Mouse (Mus musculus): ENCODE data around the gene Selenow. TPM values are rescaled to one million over a fixed set of nuclear protein-coding genes. Genes with fewer than 3 reads are reported as not detected.

Selenow gene
- total RNA-seq, 2 experiments from 2014 or later, result 181 to 202 TPM

DNA sequence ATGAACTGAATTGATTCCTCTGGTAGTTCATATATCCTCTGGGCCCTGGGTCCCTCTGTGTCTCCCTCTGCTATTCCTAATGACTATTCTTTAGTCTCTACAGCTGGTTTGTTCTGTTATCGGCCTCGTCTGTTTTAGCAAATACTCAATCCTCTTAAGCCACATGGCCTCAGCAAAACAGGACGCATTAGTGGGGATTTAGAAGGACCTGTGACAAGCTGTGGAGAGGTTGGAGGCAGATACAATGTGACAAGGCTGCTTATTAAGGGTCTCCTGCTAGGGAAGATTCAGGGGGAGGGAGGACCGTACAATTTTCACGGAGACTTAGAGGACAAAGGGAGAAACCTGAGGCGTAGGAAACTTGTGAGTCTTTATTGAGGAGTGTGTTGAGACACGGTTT, 16.3 kb downstream of the Selenow start:
- DNase-seq, result no peak

DNA sequence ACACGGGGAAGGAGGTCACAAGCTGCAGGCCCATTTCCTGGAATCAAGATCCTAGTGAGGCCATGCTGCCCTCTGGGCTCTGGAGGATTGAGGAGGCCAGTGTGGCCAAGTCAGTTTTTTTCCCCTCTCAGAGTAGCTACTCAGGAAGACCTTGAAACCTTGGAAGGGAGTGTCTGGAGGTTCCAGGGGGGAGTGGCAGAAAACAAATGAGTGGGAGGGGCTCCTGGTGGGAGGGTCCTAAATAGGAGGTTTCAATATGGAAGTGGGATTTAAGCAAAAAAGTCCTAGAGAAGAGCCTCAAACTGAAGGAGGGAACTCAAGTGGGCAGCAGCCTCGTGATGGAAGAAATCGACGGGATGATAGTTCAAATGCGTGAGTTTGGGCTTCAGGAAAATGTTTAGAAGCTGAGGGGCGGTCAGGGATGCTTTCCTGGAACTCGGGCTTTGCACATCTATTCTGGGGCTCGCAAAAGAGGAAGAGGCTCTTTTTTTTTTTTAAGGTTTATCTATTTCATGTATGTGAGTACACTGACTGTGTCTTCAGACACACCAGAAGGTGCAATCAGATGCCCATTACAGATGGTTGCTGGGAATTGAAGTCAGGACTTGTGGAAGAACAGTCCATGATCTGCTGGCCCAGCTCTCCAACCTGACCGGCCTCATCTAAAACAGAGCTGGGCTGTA, 20.7 kb downstream of the Selenow start:
- DNase-seq, result no peak

DNA sequence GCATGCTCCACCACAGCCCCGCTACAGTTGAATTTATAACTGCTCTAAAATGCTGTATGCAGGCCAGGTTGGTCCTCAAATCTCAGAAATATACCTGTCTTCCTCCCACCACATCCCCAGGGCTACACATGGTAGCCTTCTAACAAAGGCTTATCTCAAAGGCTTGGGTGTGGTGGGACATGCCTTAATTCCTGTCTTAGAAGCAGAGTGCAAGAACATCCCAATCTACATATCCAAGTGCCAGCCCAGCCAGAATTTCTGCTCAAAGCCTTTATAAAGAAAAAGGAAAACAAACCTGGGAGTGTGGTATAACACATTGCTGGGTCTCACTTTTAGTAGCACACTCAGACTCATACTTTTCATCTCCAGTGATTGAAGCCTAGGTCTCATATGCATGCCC, 28.0 kb downstream of the Selenow start:
- DNase-seq, result no peak

DNA sequence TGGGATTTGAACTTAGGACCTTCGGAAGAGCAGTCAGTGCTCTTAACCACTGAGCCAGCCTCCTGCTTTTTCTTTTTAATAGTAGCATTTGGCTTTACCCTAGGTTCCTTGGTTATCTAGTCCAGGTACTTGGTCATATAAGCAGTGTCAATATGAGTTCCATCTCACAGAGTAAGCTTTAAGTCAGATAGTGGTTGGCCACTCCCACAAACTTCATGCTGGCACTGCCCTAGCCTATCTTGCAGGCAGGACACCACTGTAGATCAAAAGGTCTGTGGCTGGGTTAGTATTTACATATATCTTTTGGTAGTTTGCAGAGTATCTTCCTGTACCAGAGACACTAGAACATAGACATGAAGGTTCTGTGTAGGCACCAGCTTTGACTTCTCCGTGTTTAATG, 38.1 kb downstream of the Selenow start:
- DNase-seq, result no peak

DNA sequence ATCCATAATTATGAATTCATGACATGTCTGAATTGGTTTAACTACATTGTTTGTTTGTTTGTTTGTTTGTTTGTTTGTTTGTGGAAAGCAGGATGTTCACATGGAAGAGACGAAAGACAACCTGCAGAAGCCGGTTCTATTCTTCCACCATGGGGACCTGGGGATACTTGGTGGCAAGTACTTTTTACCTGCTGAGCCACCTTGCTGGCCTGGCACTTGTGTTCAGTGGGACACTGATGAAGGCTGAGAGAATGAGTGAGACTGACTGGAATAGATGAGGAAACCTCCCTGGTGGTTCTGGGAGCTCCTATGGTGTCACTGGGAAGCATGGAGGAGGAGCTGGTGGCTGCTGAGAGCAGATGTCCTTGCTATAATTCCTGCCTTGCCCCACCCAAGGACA, 39.9 kb downstream of the Selenow start, which contains the start of gene Crxos:
Gene Crxos, plus strand, starts transcription at position 301 of the 400 bp plus-strand sequence.
- no peak for DNase-seq

DNA sequence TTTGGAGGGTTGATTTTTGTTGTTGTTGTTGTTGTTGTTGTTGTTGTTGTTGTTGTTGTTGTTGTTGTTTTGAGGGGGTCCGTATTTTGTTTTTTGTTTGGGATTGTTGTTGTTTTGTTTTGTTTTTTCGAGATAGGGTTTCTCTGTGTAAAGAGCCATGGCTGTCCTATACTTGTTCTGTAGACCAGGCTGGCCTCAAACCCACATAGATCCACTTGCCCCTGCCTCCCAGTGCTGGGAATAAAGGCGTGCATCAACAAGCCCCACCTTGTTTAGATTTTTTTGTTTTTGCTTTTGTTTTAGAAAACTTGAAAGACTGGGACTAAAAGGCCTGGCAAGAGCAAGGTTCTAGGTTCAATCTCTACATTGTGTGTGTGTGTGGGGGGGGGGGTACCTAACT, 40.4 kb downstream of the Selenow start:
- DNase-seq, result no peak

DNA sequence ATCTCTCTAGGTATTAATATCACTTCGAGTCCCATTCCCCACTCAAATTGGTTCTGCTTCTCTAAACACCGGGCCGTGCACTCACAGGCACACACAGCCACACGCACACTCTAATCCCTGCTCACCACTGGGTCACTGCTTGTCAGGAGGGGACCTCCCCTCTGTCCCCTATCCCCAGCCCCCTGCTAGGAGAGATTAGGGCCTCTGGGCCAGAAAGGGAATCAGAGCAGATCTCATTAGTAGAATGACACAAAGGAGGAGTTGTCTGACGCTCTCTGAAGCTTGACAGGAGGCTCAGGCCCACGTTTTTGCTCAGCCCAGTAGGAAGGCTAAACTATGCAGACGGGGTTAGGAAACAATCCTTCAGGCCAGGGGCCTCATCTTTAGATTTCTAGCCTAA, 40.8 kb downstream of the Selenow start:
- no peak for DNase-seq

DNA sequence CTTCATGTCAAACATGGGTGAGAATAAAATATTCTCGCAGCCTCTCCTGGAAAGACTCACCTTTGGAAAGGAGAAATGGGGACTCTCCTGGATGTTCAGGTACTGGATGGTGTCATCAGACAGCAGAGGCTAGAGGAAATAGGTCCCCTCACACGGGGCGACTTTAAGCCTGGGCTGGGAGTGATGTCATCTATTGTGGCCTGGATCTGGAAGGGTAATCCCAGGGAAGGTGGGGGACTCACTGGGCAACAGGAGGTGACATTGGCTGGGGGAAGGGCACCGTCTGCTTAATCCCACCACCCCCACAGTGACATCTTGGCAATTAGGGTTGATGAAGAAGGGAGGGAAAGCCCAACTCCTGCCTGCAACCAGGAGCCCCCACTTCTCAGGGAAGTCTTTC, 42.4 kb downstream of the Selenow start, which contains the start of gene Crx:
Gene Crx, minus strand, starts transcription at position 213 of the 400 bp plus-strand sequence.
- DNase-seq, result no peak

Other genes starting within 250 kb of the Selenow start
- gene Obox5, start 172.3 kb downstream of the Selenow start, total RNA-seq (2021), result not detected
- gene Obox6, start 82.7 kb downstream of the Selenow start, total RNA-seq (2021), result not detected
- gene Crx, start 42.4 kb downstream of the Selenow start, total RNA-seq (2021), result not detected
- not detected for gene Crxos, start 39.8 kb downstream of the Selenow start, total RNA-seq (2021)
- 100 to 1,000 TPM; 134 to 143 TPM for gene Nop53, start 23.7 kb upstream of the Selenow start, total RNA-seq (2021)
- gene Ehd2, start 45.2 kb upstream of the Selenow start, total RNA-seq (2021), result 10 to 100 TPM; 65.8 to 77.3 TPM
- 1 to 10 TPM; 4.2 to 5.9 TPM for gene Bicra, start 125.5 kb upstream of the Selenow start, total RNA-seq (2021)
- not detected for gene Zfp541, start 139.4 kb upstream of the Selenow start, total RNA-seq (2021)
- gene Napa, start 176.1 kb upstream of the Selenow start, total RNA-seq (2021), result 10 to 100 TPM; 88.7 to 99.1 TPM
- gene Kptn, start 197.5 kb upstream of the Selenow start, total RNA-seq (2021), result 10 to 100 TPM; 19.0 to 21.0 TPM
- under 1 TPM; 0.72 to 0.85 TPM for gene Slc8a2, start 207.4 kb upstream of the Selenow start, total RNA-seq (2021)